Mouse (Mus musculus): Measurements from ENCODE around the gene Vamp2. TPM values are rescaled to one million over a fixed set of nuclear protein-coding genes. Genes with fewer than 3 reads are reported as not detected.

The Vamp2 gene
- polyA plus RNA-seq (2014; fragmentation: Nextera tagmentation; extraction: Ambion mirVana): 337 and 385 TPM in 2 replicates

GRCm38 (mm10) chr11:69088103-69088855 is at the start of gene Vamp2:
TSS of gene Vamp2 (plus strand) at chr11:69088490.
- peak within 1 kb of the TSS; percentile 95 for H3K27ac ChIP-seq (ENCODE audit: low read depth, low read length)
- WGBS: under 1% methylated on average over 55 of the region's 67 CpGs
- H3K4me3 ChIP-seq (ENCODE audit: low read depth, low read length): peak within 1 kb of the TSS; percentile 100
- no peaks in the 10 kb centered on the region for H3K27me3 ChIP-seq (ENCODE audit: control insufficient read depth, insufficient read depth, low read length)
- no peaks in the 10 kb centered on the region for H3K9me3 ChIP-seq (ENCODE audit: control insufficient read depth, low read length)
- H3K9ac ChIP-seq (replicated peaks; ENCODE audit: low read depth, low read length): peak within 1 kb of the TSS; percentile 100
- peaks cover 20% of the 10 kb centered on the region for H3K4me1 ChIP-seq (ENCODE audit: control insufficient read depth, insufficient read depth, low read length)
- ATAC-seq (ENCODE audit: low read depth): peak; percentile 84
- 0 out of 2 replicates have a peak, but pooled peaks cover 8% of the 10 kb centered on the region for H3K36me3 ChIP-seq (ENCODE audit: control insufficient read depth, insufficient read depth, low read length)
- peak within 1 kb of the TSS; percentile 98 for H3K4me2 ChIP-seq (ENCODE audit: low read depth, low read length)

- Histone ChIP-seq H3K4me1 (ENCODE audit: control insufficient read depth, insufficient read depth, low read length) (peaks cover 4% of the 10 kb centered on the region; the same call in 1 of the 2 replicates), H3K36me3 (ENCODE audit: control insufficient read depth, insufficient read depth, low read length) (no peaks in the 10 kb centered on the region), H3K4me2 (ENCODE audit: low read depth, low read length) (peak within 1 kb of the TSS; percentile 98), H3K4me3 (ENCODE audit: low read depth, low read length) (peak within 1 kb of the TSS; percentile 52), H3K9me3 (ENCODE audit: control insufficient read depth, low read length) (no peaks in the 10 kb centered on the region), H3K27ac (ENCODE audit: low read depth, low read length) (no peak within 1 kb of the TSS), H3K9ac (replicated peaks; ENCODE audit: low read depth, low read length) (peak within 1 kb of the TSS; percentile 34; the same call in 1 of the 2 replicates), H3K27me3 (ENCODE audit: control insufficient read depth, insufficient read depth, low read length) (no peaks in the 10 kb centered on the region)
- 3% methylated on average over 53 of the region's 54 CpGs for WGBS
- ATAC-seq (ENCODE audit: low read depth): peak; percentile 66; the same call in 1 of the 2 replicates
Measured at GRCm38 (mm10) chr11:69045531-69046394, 42.5 kb upstream of the Vamp2 start, which contains the start of gene Aurkb. TSS of gene Aurkb (plus strand) at chr11:69045647.

- Histone ChIP-seq H3K27ac (ENCODE audit: low read depth, low read length) (no peak overlapping the region), H3K4me3 (ENCODE audit: low read depth, low read length) (peak overlapping the region; percentile 52), H3K9me3 (ENCODE audit: control insufficient read depth, low read length) (no peaks in the 10 kb centered on the region), H3K4me2 (ENCODE audit: low read depth, low read length) (peak overlapping the region; percentile 98), H3K9ac (replicated peaks; ENCODE audit: low read depth, low read length) (0 out of 2 replicates have a peak overlapping the region, but pooled peaks have one; percentile 34), H3K36me3 (ENCODE audit: control insufficient read depth, insufficient read depth, low read length) (no peaks in the 10 kb centered on the region), H3K27me3 (ENCODE audit: control insufficient read depth, insufficient read depth, low read length) (no peaks in the 10 kb centered on the region), H3K4me1 (ENCODE audit: control insufficient read depth, insufficient read depth, low read length) (peaks cover 4% of the 10 kb centered on the region; the same call in 1 of the 2 replicates)
- ATAC-seq (ENCODE audit: low read depth): no peak
- 22% methylated on average over 9 of the region's 9 CpGs for WGBS
Measured at GRCm38 (mm10) chr11:69046395-69046774, 41.9 kb upstream of the Vamp2 start.

GRCm38 (mm10) chr11:69047592-69047991 is 40.7 kb upstream of the Vamp2 start:
- Histone ChIP-seq H3K27me3 (ENCODE audit: control insufficient read depth, insufficient read depth, low read length) (no peaks in the 10 kb centered on the region), H3K36me3 (ENCODE audit: control insufficient read depth, insufficient read depth, low read length) (no peaks in the 10 kb centered on the region), H3K4me3 (ENCODE audit: low read depth, low read length) (no peak overlapping the region), H3K9ac (replicated peaks; ENCODE audit: low read depth, low read length) (no peak overlapping the region), H3K4me2 (ENCODE audit: low read depth, low read length) (no peak overlapping the region), H3K9me3 (ENCODE audit: control insufficient read depth, low read length) (no peaks in the 10 kb centered on the region), H3K27ac (ENCODE audit: low read depth, low read length) (no peak overlapping the region), H3K4me1 (ENCODE audit: control insufficient read depth, insufficient read depth, low read length) (peaks cover 4% of the 10 kb centered on the region; the same call in 1 of the 2 replicates)
- ATAC-seq (ENCODE audit: low read depth): no peak
- 91% methylated on average over 12 of the region's 12 CpGs for WGBS

- Histone ChIP-seq H3K27me3 (ENCODE audit: control insufficient read depth, insufficient read depth, low read length) (no peaks in the 10 kb centered on the region), H3K27ac (ENCODE audit: low read depth, low read length) (no peak overlapping the region), H3K9me3 (ENCODE audit: control insufficient read depth, low read length) (no peaks in the 10 kb centered on the region), H3K4me3 (ENCODE audit: low read depth, low read length) (no peak overlapping the region), H3K9ac (replicated peaks; ENCODE audit: low read depth, low read length) (no peak overlapping the region), H3K4me1 (ENCODE audit: control insufficient read depth, insufficient read depth, low read length) (peaks cover 4% of the 10 kb centered on the region; the same call in 1 of the 2 replicates), H3K4me2 (ENCODE audit: low read depth, low read length) (no peak overlapping the region), H3K36me3 (ENCODE audit: control insufficient read depth, insufficient read depth, low read length) (no peaks in the 10 kb centered on the region)
- no peak for ATAC-seq (ENCODE audit: low read depth)
- WGBS: 93% methylated on average over 14 of the region's 14 CpGs
Measured at GRCm38 (mm10) chr11:69048151-69048550, 40.1 kb upstream of the Vamp2 start.

- Histone ChIP-seq H3K27ac (ENCODE audit: low read depth, low read length) (no peak overlapping the region), H3K9me3 (ENCODE audit: control insufficient read depth, low read length) (no peaks in the 10 kb centered on the region), H3K4me2 (ENCODE audit: low read depth, low read length) (no peak overlapping the region), H3K4me1 (ENCODE audit: control insufficient read depth, insufficient read depth, low read length) (peaks cover 4% of the 10 kb centered on the region; the same call in 1 of the 2 replicates), H3K9ac (replicated peaks; ENCODE audit: low read depth, low read length) (no peak overlapping the region), H3K27me3 (ENCODE audit: control insufficient read depth, insufficient read depth, low read length) (no peaks in the 10 kb centered on the region), H3K36me3 (ENCODE audit: control insufficient read depth, insufficient read depth, low read length) (no peaks in the 10 kb centered on the region), H3K4me3 (ENCODE audit: low read depth, low read length) (no peak overlapping the region)
- 86% methylated on average over 8 of the region's 8 CpGs for WGBS
- ATAC-seq (ENCODE audit: low read depth): no peak
Measured at GRCm38 (mm10) chr11:69050748-69051147, 37.5 kb upstream of the Vamp2 start.

GRCm38 (mm10) chr11:69051771-69052170 is 36.5 kb upstream of the Vamp2 start:
- Histone ChIP-seq H3K9me3 (ENCODE audit: control insufficient read depth, low read length) (no peaks in the 10 kb centered on the region), H3K4me2 (ENCODE audit: low read depth, low read length) (no peak overlapping the region), H3K27me3 (ENCODE audit: control insufficient read depth, insufficient read depth, low read length) (no peaks in the 10 kb centered on the region), H3K36me3 (ENCODE audit: control insufficient read depth, insufficient read depth, low read length) (no peaks in the 10 kb centered on the region), H3K9ac (replicated peaks; ENCODE audit: low read depth, low read length) (no peak overlapping the region), H3K4me1 (ENCODE audit: control insufficient read depth, insufficient read depth, low read length) (no peaks in the 10 kb centered on the region; the same call in 1 of the 2 replicates), H3K4me3 (ENCODE audit: low read depth, low read length) (no peak overlapping the region), H3K27ac (ENCODE audit: low read depth, low read length) (no peak overlapping the region)
- 76% methylated on average over 4 of the region's 4 CpGs for WGBS
- no peak for ATAC-seq (ENCODE audit: low read depth)

- no peak for ATAC-seq (ENCODE audit: low read depth)
- H3K9me3 ChIP-seq (ENCODE audit: control insufficient read depth, low read length): no peaks in the 10 kb centered on the region
- no peak overlapping the region for H3K27ac ChIP-seq (ENCODE audit: low read depth, low read length)
- no peaks in the 10 kb centered on the region for H3K27me3 ChIP-seq (ENCODE audit: control insufficient read depth, insufficient read depth, low read length)
- H3K4me2 ChIP-seq (ENCODE audit: low read depth, low read length): no peak overlapping the region
- whole genome bisulfite sequencing: 69% methylated on average over 2 of the region's 2 CpGs
- no peaks in the 10 kb centered on the region for H3K36me3 ChIP-seq (ENCODE audit: control insufficient read depth, insufficient read depth, low read length)
- no peak overlapping the region for H3K4me3 ChIP-seq (ENCODE audit: low read depth, low read length)
- no peaks in the 10 kb centered on the region for H3K4me1 ChIP-seq (ENCODE audit: control insufficient read depth, insufficient read depth, low read length)
- no peak overlapping the region for H3K9ac ChIP-seq (replicated peaks; ENCODE audit: low read depth, low read length)
Measured at GRCm38 (mm10) chr11:69052824-69053421, 35.4 kb upstream of the Vamp2 start.
